Mouse (Mus musculus) heart, postnatal 36 days (tissue): ENCODE measurements around the gene Dedd2. TPM values are rescaled to one million over a fixed set of nuclear protein-coding genes. Genes with fewer than 3 reads are reported as not detected.
"Not testable (repeated sequence)": the region's sequence is repeated elsewhere in the genome, so short reads cannot be mapped to it uniquely, and the experiment has no call there.

Experiments
- DNase-seq, 2 experiments: peaks; one replicate each; pipeline ENCODE4 v3.0.0; 2021 to 2022
- intact Hi-C: fragments of 180-260 bp; cut with DNase I; formaldehyde crosslinking; loops from one replicate; pipeline ENCODE4 v1.15.1; 2025
- total RNA-seq, 2 experiments: library from RNA; stranded (reverse); gene quantifications; 2 replicates each; pipeline ENCODE4 v1.2.3; 2021

Dedd2 gene
- total RNA-seq = 10 to 100 TPM; 17.3 to 22.2 TPM

GRCm38 (mm10) chr7:25220457-25221101 is at the start of gene Dedd2:
Gene Dedd2, minus strand, starts transcription at chr7:25220615.
- intact Hi-C loops = no loop called here
- DNase-seq = peak; percentile 47 to 48

GRCm38 (mm10) chr7:25269545-25270271 is 49.3 kb upstream of the Dedd2 start:
- intact Hi-C loops = no loop called here
- peak in 1 of 2 experiments; percentile 14 for DNase-seq

GRCm38 (mm10) chr7:25269029-25269428 is 48.6 kb upstream of the Dedd2 start:
- DNase-seq = peak; percentile 16 to 36
- intact Hi-C loops = no loop called here

- DNase-seq = no peak
- intact Hi-C loops = no loop called here
Measured at GRCm38 (mm10) chr7:25268588-25268987, 48.2 kb upstream of the Dedd2 start.

GRCm38 (mm10) chr7:25267751-25268463 is 47.5 kb upstream of the Dedd2 start:
- DNase-seq = peak; percentile 96
- intact Hi-C loops = no loop called here

- intact Hi-C loops = no loop called here
Measured at GRCm38 (mm10) chr7:25267301-25267750, 46.9 kb upstream of the Dedd2 start, which contains the start of gene Cic. Gene Cic, plus strand, starts transcription at chr7:25267704.

GRCm38 (mm10) chr7:25266180-25266962 is 46.0 kb upstream of the Dedd2 start:
- DNase-seq = no peak
- intact Hi-C loops = no loop called here

More at GRCm38 (mm10) chr7:25267301-25267750, 46.9 kb upstream of the Dedd2 start, which contains the start of gene Cic:
- DNase-seq = peak; percentile 94 to 99

- DNase-seq = not testable (repeated sequence)
- intact Hi-C loops = loop anchor here (2.0 kb wide), 1 partner anchor 15 kb away; the partner anchor contains the start of gene Erf
Measured at GRCm38 (mm10) chr7:25265743-25266142, 45.3 kb upstream of the Dedd2 start.

- no peak for DNase-seq
- intact Hi-C loops = loop anchor here (2.0 kb wide), 1 partner anchor 13 kb away; the partner anchor contains the start of gene Erf
Measured at GRCm38 (mm10) chr7:25263968-25264870, 43.8 kb upstream of the Dedd2 start.

GRCm38 (mm10) chr7:25261896-25262295 is 41.5 kb upstream of the Dedd2 start:
- intact Hi-C loops = no loop called here
- no peak for DNase-seq

- intact Hi-C loops = loop anchor here (1.0 to 2.0 kb wide), 2 partner anchors 13 to 26 kb away; no protein-coding TSS in a partner anchor
- peak; percentile 40 to 48 for DNase-seq
Measured at GRCm38 (mm10) chr7:25251822-25252221, 31.4 kb upstream of the Dedd2 start.

GRCm38 (mm10) chr7:25251071-25251791 is 30.8 kb upstream of the Dedd2 start:
- intact Hi-C loops = loop anchor here (1.0 to 2.0 kb wide), 2 partner anchors 14 to 27 kb away; no protein-coding TSS in a partner anchor

GRCm38 (mm10) chr7:25250141-25250972 is 29.9 kb upstream of the Dedd2 start, which contains the start of gene Erf:
Gene Erf, minus strand, starts transcription at chr7:25250761.
- intact Hi-C loops = loop anchor here (2.0 kb wide), 1 partner anchor 14 kb away; no protein-coding TSS in a partner anchor

More at GRCm38 (mm10) chr7:25251071-25251791, 30.8 kb upstream of the Dedd2 start:
- DNase-seq = peak; percentile 69 to 80

GRCm38 (mm10) chr7:25249314-25250140 is 29.1 kb upstream of the Dedd2 start:
- intact Hi-C loops = loop anchor here (2.0 kb wide), 1 partner anchor 15 kb away; no protein-coding TSS in a partner anchor
- DNase-seq = peak; percentile 77 to 84

More at GRCm38 (mm10) chr7:25250141-25250972, 29.9 kb upstream of the Dedd2 start, which contains the start of gene Erf:
- DNase-seq = peak; percentile 97

- DNase-seq = no peak
- intact Hi-C loops = loop anchor here (1.0 kb wide), 1 partner anchor 10 kb away; no protein-coding TSS in a partner anchor
Measured at GRCm38 (mm10) chr7:25248846-25249313, 28.5 kb upstream of the Dedd2 start.
